11 mouse cellular contexts compared by ENCODE assay signal in the genomic region with DNA sequence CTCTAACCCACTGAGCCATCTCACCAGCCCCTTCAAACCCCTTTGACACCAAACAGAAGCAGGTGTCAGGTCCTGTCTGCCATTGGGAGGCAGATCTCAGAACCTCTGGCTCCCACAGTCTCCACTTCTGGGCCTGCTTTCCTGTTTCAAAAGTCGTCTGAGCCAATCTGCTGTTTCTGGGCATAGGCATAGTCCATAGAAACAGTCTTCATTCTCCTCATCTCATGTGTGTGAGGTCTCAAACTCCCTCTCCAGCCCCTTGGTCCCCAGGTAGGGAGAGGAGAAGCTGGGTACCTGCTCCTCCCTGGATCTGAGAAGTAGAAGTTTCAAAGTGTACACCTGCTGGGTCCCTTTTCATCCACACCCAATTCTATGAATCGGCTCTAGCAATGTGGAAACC. TPM values are rescaled to one million over a fixed set of nuclear protein-coding genes. Genes with fewer than 3 reads are reported as not detected.
DNase-seq lines count a peak whose midpoint lies in the region; ATAC-seq lines count a peak whose summit lies in the region.
"Had no signal": no experiment of that assay in that cellular context is flagged by ENCODE, and none has a peak within 500 bp of the region (broad histone marks: within the 10 kb centered on the region; RNA-seq: fewer than 3 reads in every experiment).

No protein-coding gene starts in this region.

- H3K4me3 ChIP-seq in kidney, embryonic 14.5 days (ENCODE audit: low read length) = no peak overlapping the region; the same call in 1 of the 2 replicates
- no peak overlapping the region; the same call in 1 of the 2 replicates for H3K4me3 ChIP-seq in embryonic facial prominence, embryonic 12.5 days
- H3K4me3 ChIP-seq in forebrain, embryonic 16.5 days (replicated peaks; ENCODE audit: low read length) = peak overlapping the region; percentile 79
- H3K4me3 ChIP-seq in midbrain, embryonic 13.5 days (replicated peaks) = peak overlapping the region; percentile 80

- no peaks in the 10 kb centered on the region for H3K9me3 ChIP-seq in kidney, embryonic 14.5 days (ENCODE audit: control insufficient read depth, low read length)
- H3K9me3 ChIP-seq in embryonic facial prominence, embryonic 12.5 days = no peaks in the 10 kb centered on the region
- no peaks in the 10 kb centered on the region for H3K9me3 ChIP-seq in forebrain, embryonic 16.5 days (ENCODE audit: control insufficient read depth, low read length)
- no peaks in the 10 kb centered on the region for H3K9me3 ChIP-seq in midbrain, embryonic 13.5 days

- no peak overlapping the region for H3K9ac ChIP-seq in kidney, embryonic 14.5 days (ENCODE audit: low read depth, low read length)
- 0 out of 2 replicates have a peak overlapping the region, but pooled peaks have one; percentile 60 for H3K9ac ChIP-seq in embryonic facial prominence, embryonic 12.5 days
- no peak overlapping the region for H3K9ac ChIP-seq in forebrain, embryonic 16.5 days (replicated peaks; ENCODE audit: low read depth, low read length)
- peak overlapping the region; percentile 84 for H3K9ac ChIP-seq in midbrain, embryonic 13.5 days (replicated peaks)

- no peak overlapping the region for H3K27ac ChIP-seq in kidney, embryonic 14.5 days (ENCODE audit: low read depth, low read length)
- no peak overlapping the region for H3K27ac ChIP-seq in embryonic facial prominence, embryonic 12.5 days
- H3K27ac ChIP-seq in forebrain, embryonic 16.5 days (ENCODE audit: low read length) = no peak overlapping the region
- peak overlapping the region; percentile 60; the same call in 1 of the 2 replicates for H3K27ac ChIP-seq in midbrain, embryonic 13.5 days

- H3K4me1 ChIP-seq in kidney, embryonic 14.5 days (ENCODE audit: control insufficient read depth, insufficient read depth, low read length) = peaks cover 11% of the 10 kb centered on the region
- H3K4me1 ChIP-seq in embryonic facial prominence, embryonic 12.5 days = peaks cover 11% of the 10 kb centered on the region
- H3K4me1 ChIP-seq in forebrain, embryonic 16.5 days (replicated peaks; ENCODE audit: control insufficient read depth, insufficient read depth, low read length) = peaks cover 8% of the 10 kb centered on the region
- peaks cover 37% of the 10 kb centered on the region for H3K4me1 ChIP-seq in midbrain, embryonic 13.5 days (replicated peaks)

- no peak for ATAC-seq in kidney, embryonic 14.5 days (ENCODE audit: low FRiP score, low TSS enrichment)
- no peak for ATAC-seq in embryonic facial prominence, embryonic 12.5 days (ENCODE audit: insufficient number of reproducible peaks, insufficient read depth, low FRiP score, low TSS enrichment)
- ATAC-seq in forebrain, embryonic 16.5 days = no peak
- ATAC-seq in midbrain, embryonic 13.5 days = no peak

- peak overlapping the region; percentile 74 for H3K4me2 ChIP-seq in kidney, embryonic 14.5 days (replicated peaks; ENCODE audit: low read depth, low read length)
- peak overlapping the region; percentile 96; the same call in 1 of the 2 replicates for H3K4me2 ChIP-seq in embryonic facial prominence, embryonic 12.5 days (replicated peaks)
- peak overlapping the region; percentile 82 for H3K4me2 ChIP-seq in forebrain, embryonic 16.5 days (ENCODE audit: low read length)
- H3K4me2 ChIP-seq in midbrain, embryonic 13.5 days (replicated peaks) = peak overlapping the region; percentile 92

- WGBS in kidney, embryonic 14.5 days = 45% methylated on average over 2 of the region's 2 CpGs
- WGBS in embryonic facial prominence, embryonic 12.5 days = 31% methylated on average over 2 of the region's 2 CpGs
- WGBS in forebrain, embryonic 16.5 days = 9% methylated on average over 2 of the region's 2 CpGs
- WGBS in midbrain, embryonic 13.5 days = 20% methylated on average over 2 of the region's 2 CpGs

- 0 out of 2 replicates have a peak, but pooled peaks cover 11% of the 10 kb centered on the region for H3K27me3 ChIP-seq in kidney, embryonic 14.5 days (ENCODE audit: control insufficient read depth, insufficient read depth, low read length)
- peaks cover 33% of the 10 kb centered on the region for H3K27me3 ChIP-seq in embryonic facial prominence, embryonic 12.5 days
- H3K27me3 ChIP-seq in forebrain, embryonic 16.5 days (replicated peaks; ENCODE audit: control insufficient read depth, insufficient read depth, low read length) = no peaks in the 10 kb centered on the region
- 0 out of 2 replicates have a peak, but pooled peaks cover 8% of the 10 kb centered on the region for H3K27me3 ChIP-seq in midbrain, embryonic 13.5 days

- no peaks in the 10 kb centered on the region for H3K36me3 ChIP-seq in kidney, embryonic 14.5 days (ENCODE audit: control insufficient read depth, insufficient read depth, low read length)
- no peaks in the 10 kb centered on the region for H3K36me3 ChIP-seq in embryonic facial prominence, embryonic 12.5 days
- H3K36me3 ChIP-seq in forebrain, embryonic 16.5 days (ENCODE audit: control insufficient read depth, insufficient read depth) = no peaks in the 10 kb centered on the region
- no peaks in the 10 kb centered on the region for H3K36me3 ChIP-seq in midbrain, embryonic 13.5 days

- no peak for DNase-seq in kidney, postnatal 25 days
- DNase-seq in frontal cortex, postnatal 25 days (ENCODE audit: low spot score in 2 of 2) = no peak
- no peak for DNase-seq in adrenal gland, postnatal 36 days
- no peak for DNase-seq in spleen, postnatal 10 days (ENCODE audit: low spot score in 2 of 2)
- DNase-seq: kidney, adult 18-20 months; thymus, adult 18-20 months had no signal

RNA-seq across cellular contexts. Expression of a gene that starts 1.3 kb away (rescaled TPM):
- polyA plus RNA-seq in kidney, embryonic 14.5 days (2014; fragmentation: Nextera tagmentation; extraction: Ambion mirVana) = 19.2 and 21.2 TPM in 2 replicates
- polyA plus RNA-seq in embryonic facial prominence, embryonic 12.5 days (2016; fragmentation: Nextera tagmentation; extraction: Ambion mirVana) = 21.1 and 22.6 TPM in 2 replicates
- 89.0 and 108 TPM in 2 replicates for polyA plus RNA-seq in forebrain, embryonic 16.5 days (2015; fragmentation: Nextera tagmentation; extraction: Ambion mirVana)
- polyA plus RNA-seq in midbrain, embryonic 13.5 days (2015; fragmentation: Nextera tagmentation; extraction: Ambion mirVana) = 84.8 and 86.8 TPM in 2 replicates
- total RNA-seq in adrenal gland, postnatal 36 days (2021) = 10 to 100 TPM; 16.6 to 19.9 TPM

RNA-seq across cellular contexts. Expression of a gene that starts 28.4 kb away (rescaled TPM):
- not detected in 2 replicates for polyA plus RNA-seq in kidney, embryonic 14.5 days (2014; fragmentation: Nextera tagmentation; extraction: Ambion mirVana)
- not detected in 2 replicates for polyA plus RNA-seq in embryonic facial prominence, embryonic 12.5 days (2016; fragmentation: Nextera tagmentation; extraction: Ambion mirVana)
- not detected in 2 replicates for polyA plus RNA-seq in forebrain, embryonic 16.5 days (2015; fragmentation: Nextera tagmentation; extraction: Ambion mirVana)
- not detected in 2 replicates for polyA plus RNA-seq in midbrain, embryonic 13.5 days (2015; fragmentation: Nextera tagmentation; extraction: Ambion mirVana)
- total RNA-seq in adrenal gland, postnatal 36 days (2021) = not detected
- polyA plus RNA-seq: liver, embryonic 16.5 days had no signal

RNA-seq across cellular contexts. Expression of a gene that starts 33.6 kb away (rescaled TPM):
- polyA plus RNA-seq in kidney, embryonic 14.5 days (2014; fragmentation: Nextera tagmentation; extraction: Ambion mirVana) = 3.1 and 4.9 TPM in 2 replicates
- polyA plus RNA-seq in embryonic facial prominence, embryonic 12.5 days (2016; fragmentation: Nextera tagmentation; extraction: Ambion mirVana) = 8.2 and 9.1 TPM in 2 replicates
- polyA plus RNA-seq in forebrain, embryonic 16.5 days (2015; fragmentation: Nextera tagmentation; extraction: Ambion mirVana) = 71.0 and 77.1 TPM in 2 replicates
- 67.5 and 70.8 TPM in 2 replicates for polyA plus RNA-seq in midbrain, embryonic 13.5 days (2015; fragmentation: Nextera tagmentation; extraction: Ambion mirVana)
- total RNA-seq in adrenal gland, postnatal 36 days (2021) = 1 to 10 TPM; 2.5 to 8.7 TPM

Comparison
In these comparisons a context has a peak if more than half of its experiments do, and no peak if none do; other contexts are left out.
1. H3K4me3 ChIP-seq: peak in forebrain, embryonic 16.5 days (single experiment) and midbrain, embryonic 13.5 days (single experiment); none in kidney, embryonic 14.5 days (single experiment) and embryonic facial prominence, embryonic 12.5 days (single experiment).
2. H3K9ac ChIP-seq: peak in embryonic facial prominence, embryonic 12.5 days (single experiment) and midbrain, embryonic 13.5 days (single experiment); none in kidney, embryonic 14.5 days (single experiment) and forebrain, embryonic 16.5 days (single experiment).
3. Peak in every context shown above with its lines, with median percentiles within 50 percentile points of each other: H3K4me2 ChIP-seq.